Mouse (Mus musculus) liver, embryonic 11.5 days (tissue): ENCODE results near the gene Atp5e. TPM values are rescaled to one million over a fixed set of nuclear protein-coding genes. Genes with fewer than 3 reads are reported as not detected.

Experiments
- ATAC-seq: fragments of 200-750 bp; cut with Nextera tagmentation; replicated peaks from 2 replicates; pipeline ENCODE4 v1.8.0; 2017; ENCODE audit warnings: moderate number of reproducible peaks, mild to moderate bottlenecking, moderate TSS enrichment, moderate library complexity; ENCODE audit not compliant: low FRiP score
- DNase-seq: peaks from one replicate; pipeline ENCODE4 v3.0.0-alpha.2; 2017; ENCODE audit warnings: low spot score
- H3K27ac ChIP-seq: fragments of 300-500 bp; sonication (generic); 2 replicates; pipeline ENCODE4 v1.5.1; 2014; ENCODE audit warnings: mild to moderate bottlenecking, low read depth, low read length, control low read depth
- H3K27me3 ChIP-seq: fragments of 300-500 bp; sonication (generic); replicated peaks from 2 replicates; pipeline ENCODE4 v1.6.1; 2014; ENCODE audit warnings: low read length, mixed read lengths; ENCODE audit not compliant: control insufficient read depth, insufficient read depth
- H3K36me3 ChIP-seq: fragments of 300-500 bp; sonication (generic); 2 replicates; pipeline ENCODE4 v1.6.1; 2014; ENCODE audit warnings: mild to moderate bottlenecking, low read length, moderate library complexity, mixed read lengths; ENCODE audit not compliant: control insufficient read depth, insufficient read depth
- H3K4me1 ChIP-seq: fragments of 300-500 bp; sonication (generic); replicated peaks from 2 replicates; pipeline ENCODE4 v1.6.1; 2014; ENCODE audit warnings: low read length, mixed read lengths; ENCODE audit not compliant: control insufficient read depth, insufficient read depth
- H3K4me2 ChIP-seq: fragments of 300-500 bp; sonication (generic); 2 replicates; pipeline ENCODE4 v1.6.1; 2014; ENCODE audit warnings: mild to moderate bottlenecking, control low read depth, moderate library complexity
- H3K4me3 ChIP-seq: fragments of 300-500 bp; sonication (generic); 2 replicates; pipeline ENCODE4 v1.5.1; 2014; ENCODE audit warnings: low read depth, low read length, control low read depth
- H3K9ac ChIP-seq: fragments of 300-500 bp; sonication (generic); 2 replicates; pipeline ENCODE4 v1.6.1; 2014; ENCODE audit warnings: low read depth, low read length, control low read depth
- H3K9me3 ChIP-seq: fragments of 300-500 bp; sonication (generic); 2 replicates; pipeline ENCODE4 v1.6.1; 2016; ENCODE audit warnings: low read length, inconsistent platforms, mixed read lengths; ENCODE audit not compliant: control insufficient read depth
- WGBS: fragments of 180-500 bp; shearing (Covaris S2); extraction: QIAGEN DNeasy Blood & Tissue Kit; methylation state at CpG from one replicate; pipeline ENCODE4 v1.1.7; 2014; 5-methylcytosine and 5-hydroxymethylcytosine counted together
- polyA plus RNA-seq: library from polyadenylated mRNA; unstranded; fragments of >200 nt; fragmentation: Nextera tagmentation; extraction: Ambion mirVana; gene quantifications from 2 replicates; pipeline ENCODE4 v1.2.1, GENCODE M21; 2014

The Atp5e gene
- polyA plus RNA-seq, 1 experiment from 2014 or later, result 634 TPM

DNA sequence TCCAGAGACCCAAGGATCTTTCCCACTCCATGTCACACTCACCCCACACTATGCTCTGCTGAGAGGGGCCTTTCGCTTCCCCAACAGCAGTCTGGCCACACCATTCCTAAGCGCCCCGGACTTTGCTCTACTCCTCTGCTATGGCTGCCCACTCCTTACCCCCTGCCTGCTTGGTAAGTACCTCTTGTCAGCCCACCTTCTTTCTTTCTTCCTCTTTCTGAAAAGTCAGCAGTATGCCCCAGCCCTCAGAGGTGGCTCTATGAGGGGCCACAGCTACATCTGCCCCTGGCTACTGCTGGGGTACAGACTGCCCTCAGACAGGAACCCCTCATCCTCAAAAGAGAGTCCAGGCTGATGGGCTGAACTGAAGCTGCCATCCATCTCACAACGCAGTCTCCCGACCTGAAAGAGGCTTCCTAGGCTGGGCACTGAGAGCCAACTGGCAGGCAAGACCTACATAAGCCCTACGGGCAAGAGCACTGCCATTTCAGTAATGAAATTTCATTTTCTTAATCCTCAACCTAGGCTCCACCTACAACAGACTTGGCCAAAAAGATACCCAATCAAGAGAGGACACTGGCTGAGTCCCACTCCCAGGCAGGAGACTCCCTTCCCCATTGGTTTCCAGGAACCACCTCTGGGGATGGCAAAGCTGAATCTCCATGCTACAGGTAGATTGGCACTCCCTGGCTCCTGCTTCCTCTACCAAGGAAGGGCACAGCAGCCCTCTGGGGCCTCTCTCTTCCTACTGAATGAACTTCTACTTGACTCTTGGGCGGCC is 26.8 kb downstream of the Atp5e start:
- Histone ChIP-seq H3K27me3 (no peaks in the 10 kb centered on the region), H3K9me3 (no peaks in the 10 kb centered on the region), H3K27ac (no peak overlapping the region), H3K9ac (no peak overlapping the region; the same call in 1 of the 2 replicates), H3K4me3 (peak overlapping the region; percentile 8; the same call in 1 of the 2 replicates), H3K36me3 (peaks cover 3% of the 10 kb centered on the region; the same call in 1 of the 2 replicates), H3K4me1 (peaks cover 24% of the 10 kb centered on the region), H3K4me2 (peak overlapping the region; percentile 63)
- 87% methylated on average over 7 of the region's 7 CpGs for WGBS
- no peak for ATAC-seq
- no peak for DNase-seq

DNA sequence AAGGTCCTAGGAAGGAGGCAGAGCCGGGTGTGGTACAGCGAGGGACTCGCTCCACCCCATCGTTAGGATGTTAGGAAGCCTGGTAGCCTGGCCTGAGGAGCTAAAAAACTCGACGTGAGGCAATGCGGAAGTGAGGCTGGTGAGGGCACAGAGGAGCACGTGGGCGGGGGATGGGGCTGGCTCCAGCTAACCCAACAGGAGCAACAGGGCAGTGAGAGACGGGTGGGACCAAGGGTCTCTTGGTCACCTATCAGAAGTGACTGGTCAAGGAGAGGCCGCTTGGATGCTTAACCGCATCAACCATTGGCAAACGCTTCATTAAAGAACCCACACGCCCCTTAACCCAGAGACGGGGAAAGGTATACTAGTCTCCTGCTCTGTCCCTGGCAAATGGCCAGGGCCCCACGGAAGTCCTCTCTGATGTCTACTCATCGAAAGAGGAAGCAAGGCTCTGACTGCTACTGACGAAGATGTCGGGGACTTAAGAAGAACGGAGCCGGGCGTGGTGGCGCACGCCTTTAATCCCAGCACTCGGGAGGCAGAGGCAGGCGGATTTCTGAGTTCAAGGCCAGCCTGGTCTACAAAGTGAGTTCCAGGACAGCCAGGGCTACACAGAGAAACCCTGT is 27.7 kb downstream of the Atp5e start:
- ATAC-seq (no peak), DNase-seq (no peak)
- Histone ChIP-seq H3K4me2 (no peak overlapping the region), H3K9ac (no peak overlapping the region), H3K9me3 (no peaks in the 10 kb centered on the region), H3K27ac (no peak overlapping the region), H3K4me1 (peaks cover 24% of the 10 kb centered on the region), H3K4me3 (no peak overlapping the region), H3K27me3 (no peaks in the 10 kb centered on the region), H3K36me3 (peaks cover 3% of the 10 kb centered on the region; the same call in 1 of the 2 replicates)
- 75% methylated on average over 26 of the region's 26 CpGs for WGBS

DNA sequence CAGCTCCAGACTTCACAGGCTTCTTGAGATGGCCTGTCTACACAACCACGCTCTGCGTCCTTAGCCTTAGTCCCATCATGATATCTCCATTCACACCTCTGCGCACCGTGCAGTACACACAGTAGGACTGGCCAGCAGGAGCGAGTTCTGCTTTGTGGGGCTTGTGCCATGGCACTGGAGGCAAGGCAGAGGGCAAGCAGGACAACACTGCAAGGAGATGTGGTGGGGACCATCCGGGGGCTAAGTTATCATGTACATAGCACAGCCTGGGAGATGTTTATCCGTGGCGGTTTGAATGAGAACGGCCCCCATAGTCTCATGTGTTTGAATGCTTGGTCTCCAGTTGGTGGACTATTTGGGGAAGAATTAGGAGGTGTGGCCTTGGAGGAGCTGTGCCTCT is 29.0 kb downstream of the Atp5e start:
- Histone ChIP-seq H3K4me2 (no peak overlapping the region), H3K4me1 (peaks cover 24% of the 10 kb centered on the region), H3K4me3 (no peak overlapping the region), H3K36me3 (peaks cover 3% of the 10 kb centered on the region; the same call in 1 of the 2 replicates), H3K9me3 (no peaks in the 10 kb centered on the region), H3K27ac (no peak overlapping the region), H3K27me3 (no peaks in the 10 kb centered on the region), H3K9ac (no peak overlapping the region)
- 95% methylated on average over 9 of the region's 9 CpGs for WGBS
- DNase-seq (no peak), ATAC-seq (no peak)

DNA sequence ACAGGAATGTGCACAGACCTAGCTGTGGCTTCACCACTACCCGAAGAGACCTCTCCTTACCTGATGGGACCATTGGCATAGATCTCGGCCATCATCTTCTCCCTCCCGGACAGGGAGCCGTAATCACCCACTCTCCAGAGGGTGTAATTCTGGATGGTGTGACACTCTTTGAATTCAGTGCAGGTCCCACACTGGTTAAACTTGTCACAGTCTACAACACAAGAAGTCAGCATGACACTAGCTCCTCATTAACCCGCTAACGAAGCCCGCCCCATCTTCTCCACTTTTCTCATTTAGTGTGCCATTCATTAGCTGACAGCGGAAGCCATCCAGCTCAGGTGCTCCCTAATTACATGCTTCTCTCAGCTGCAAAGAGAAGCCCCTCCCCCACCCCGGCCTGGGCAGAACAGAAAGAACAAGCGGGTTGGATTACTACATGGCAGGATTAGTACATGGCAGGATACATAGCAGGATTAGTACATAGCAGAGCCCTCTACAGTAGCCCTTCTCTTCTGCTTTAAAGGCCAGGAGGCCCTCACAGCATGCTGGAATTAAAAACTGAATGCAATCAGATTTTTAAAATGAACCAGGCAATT is 34.8 kb downstream of the Atp5e start:
- Histone ChIP-seq H3K9ac (no peak overlapping the region), H3K36me3 (peaks cover 50% of the 10 kb centered on the region), H3K4me1 (no peaks in the 10 kb centered on the region), H3K27ac (no peak overlapping the region), H3K27me3 (no peaks in the 10 kb centered on the region), H3K4me3 (no peak overlapping the region), H3K4me2 (no peak overlapping the region), H3K9me3 (no peaks in the 10 kb centered on the region)
- no peak for DNase-seq
- WGBS, result 94% methylated on average over 10 of the region's 10 CpGs
- no peak for ATAC-seq

DNA sequence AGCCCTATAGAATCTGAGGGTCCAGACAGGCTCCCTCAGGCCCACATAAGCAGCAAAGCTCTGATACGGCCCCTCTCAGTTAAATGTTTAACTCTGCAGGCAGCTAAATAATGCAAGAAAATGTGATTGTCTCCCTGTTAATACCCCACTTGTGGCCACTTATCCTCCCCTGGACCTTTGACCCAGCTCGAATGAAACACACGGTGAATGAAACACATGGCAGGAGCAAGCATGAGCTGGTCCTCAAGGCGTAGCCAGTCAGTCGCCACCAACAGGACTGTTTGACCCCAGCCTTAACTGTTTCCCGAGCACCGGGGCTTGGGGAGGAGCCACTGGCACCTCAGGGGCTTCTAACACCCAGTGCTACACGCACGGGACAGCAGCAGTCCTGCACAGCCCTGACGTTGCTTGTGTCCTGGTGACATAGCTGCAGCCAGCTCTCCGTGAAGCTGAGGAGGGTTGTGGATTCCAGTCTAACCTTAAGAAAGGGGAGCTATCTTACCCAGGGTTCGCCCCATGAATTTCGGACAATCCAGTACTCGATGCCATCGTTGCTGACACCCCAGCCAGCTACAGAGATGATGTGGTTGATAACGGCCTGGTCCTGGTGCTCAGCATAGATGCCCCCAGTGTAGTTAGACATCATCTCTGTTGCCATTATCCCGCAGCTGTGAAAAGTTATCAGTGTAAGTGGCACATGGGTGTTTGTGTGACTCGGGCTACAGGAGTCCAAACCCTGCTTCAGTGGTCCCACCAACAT is 35.6 kb downstream of the Atp5e start:
- Histone ChIP-seq H3K36me3 (peaks cover 59% of the 10 kb centered on the region), H3K4me1 (no peaks in the 10 kb centered on the region), H3K27me3 (no peaks in the 10 kb centered on the region), H3K4me2 (no peak overlapping the region), H3K9ac (no peak overlapping the region), H3K27ac (no peak overlapping the region), H3K9me3 (no peaks in the 10 kb centered on the region), H3K4me3 (no peak overlapping the region)
- ATAC-seq, result no peak
- WGBS, result 89% methylated on average over 18 of the region's 18 CpGs
- no peak for DNase-seq

DNA sequence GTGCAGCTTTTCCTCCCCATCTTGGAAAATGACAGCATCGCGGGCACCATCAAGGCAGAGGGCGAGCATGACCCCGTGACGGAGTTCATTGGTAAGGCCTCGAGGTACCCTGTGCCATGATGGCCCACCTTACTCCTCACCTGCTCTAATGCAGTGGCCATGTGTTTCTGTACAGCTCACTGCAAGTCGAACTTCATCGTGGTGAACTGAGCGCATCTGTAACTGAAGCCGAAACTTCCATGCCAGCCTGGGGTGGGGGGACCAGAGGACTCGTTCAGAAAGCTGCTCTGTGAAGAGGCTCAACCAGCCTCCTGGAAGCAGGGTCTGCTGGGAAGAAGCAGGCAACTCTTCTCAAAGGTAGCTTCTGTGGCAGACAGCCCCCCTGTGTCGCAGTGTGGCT is 37.0 kb downstream of the Atp5e start:
- ATAC-seq, result no peak
- 94% methylated on average over 12 of the region's 12 CpGs for whole genome bisulfite sequencing
- Histone ChIP-seq H3K27me3 (no peaks in the 10 kb centered on the region), H3K9me3 (no peaks in the 10 kb centered on the region), H3K4me2 (no peak overlapping the region), H3K36me3 (peaks cover 63% of the 10 kb centered on the region), H3K4me3 (no peak overlapping the region), H3K27ac (no peak overlapping the region), H3K4me1 (no peaks in the 10 kb centered on the region), H3K9ac (no peak overlapping the region)
- no peak for DNase-seq

DNA sequence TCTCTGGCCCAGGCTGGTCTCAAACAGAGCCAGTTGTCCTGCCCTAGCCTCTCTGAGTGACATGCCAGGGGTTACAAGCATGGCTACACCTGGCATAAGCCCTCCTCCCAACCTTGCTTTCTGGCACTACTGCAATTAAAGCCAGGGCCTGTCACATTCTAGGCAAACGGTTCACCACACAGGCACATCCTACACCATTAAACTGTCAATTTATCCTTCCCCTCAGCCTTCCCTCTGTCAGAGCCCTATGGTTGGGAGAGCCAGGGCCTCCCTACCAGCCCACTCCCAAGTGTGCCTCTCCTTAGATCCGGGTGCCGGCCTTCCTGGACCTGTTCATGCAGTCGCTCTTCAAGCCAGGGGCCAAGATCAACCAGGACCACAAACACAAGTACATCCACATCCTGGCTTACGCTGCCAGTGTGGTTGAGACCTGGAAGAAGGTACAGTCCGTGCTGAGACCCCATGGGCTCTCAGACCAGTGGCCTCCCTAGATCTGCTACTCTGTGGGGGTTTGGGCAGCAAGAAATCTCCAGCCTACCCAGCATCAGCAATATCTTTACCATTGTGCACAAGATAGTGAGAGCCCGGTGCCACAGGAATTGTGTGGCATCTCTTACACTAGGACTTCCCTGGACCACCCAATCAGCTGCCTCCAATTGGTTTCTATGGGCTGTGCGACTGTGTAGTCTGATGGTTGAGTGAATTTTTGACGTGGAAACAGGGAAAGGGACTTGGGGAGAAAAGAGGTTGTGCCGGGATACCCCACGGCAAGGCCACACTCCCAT is 39.4 kb downstream of the Atp5e start:
- Histone ChIP-seq H3K36me3 (peaks cover 70% of the 10 kb centered on the region), H3K9ac (no peak overlapping the region), H3K27me3 (no peaks in the 10 kb centered on the region), H3K27ac (no peak overlapping the region), H3K4me1 (no peaks in the 10 kb centered on the region), H3K4me3 (no peak overlapping the region), H3K9me3 (no peaks in the 10 kb centered on the region), H3K4me2 (no peak overlapping the region)
- no peak for ATAC-seq
- DNase-seq, result no peak
- 91% methylated on average over 11 of the region's 11 CpGs for WGBS

DNA sequence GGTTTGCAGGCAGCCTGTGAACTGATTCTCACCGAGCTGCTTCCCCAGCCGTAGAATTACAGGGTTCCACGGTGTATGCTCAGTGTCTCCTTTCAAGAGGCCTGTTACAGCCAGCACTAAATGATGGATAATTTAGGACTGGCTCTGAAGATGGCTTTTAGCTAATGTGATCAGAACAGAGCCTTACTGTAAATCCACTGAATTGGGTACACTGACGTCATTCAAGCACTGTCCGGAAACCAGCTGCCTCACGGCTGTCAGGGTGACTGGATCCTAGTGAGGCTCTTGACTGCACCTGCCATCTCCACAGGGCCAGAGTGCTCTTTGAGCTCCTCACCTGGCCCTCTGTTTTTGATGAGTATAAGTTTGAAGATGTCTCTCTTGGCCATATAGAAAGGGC is 42.8 kb downstream of the Atp5e start:
- H3K9me3 ChIP-seq, result no peaks in the 10 kb centered on the region
- H3K9ac ChIP-seq, result no peak overlapping the region
- peaks cover 9% of the 10 kb centered on the region; the same call in 1 of the 2 replicates for H3K4me1 ChIP-seq
- no peak overlapping the region for H3K4me2 ChIP-seq
- ATAC-seq, result no peak
- H3K4me3 ChIP-seq, result no peak overlapping the region
- H3K27ac ChIP-seq, result no peak overlapping the region
- no peaks in the 10 kb centered on the region for H3K27me3 ChIP-seq
- peaks cover 38% of the 10 kb centered on the region for H3K36me3 ChIP-seq
- no peak for DNase-seq
- 92% methylated on average over 6 of the region's 6 CpGs for WGBS
